Mouse (Mus musculus) monocyte, adult 59 days (primary cell): ENCODE measurements around the gene Olfr480. TPM values are rescaled to one million over a fixed set of nuclear protein-coding genes. Genes with fewer than 3 reads are reported as not detected.

Source experiments
- total RNA-seq, 2 experiments: library from RNA; stranded (reverse); gene quantifications; one replicate each; pipeline ENCODE4 v1.2.4; 2023

The Olfr480 gene
- total RNA-seq = not detected

DNA sequence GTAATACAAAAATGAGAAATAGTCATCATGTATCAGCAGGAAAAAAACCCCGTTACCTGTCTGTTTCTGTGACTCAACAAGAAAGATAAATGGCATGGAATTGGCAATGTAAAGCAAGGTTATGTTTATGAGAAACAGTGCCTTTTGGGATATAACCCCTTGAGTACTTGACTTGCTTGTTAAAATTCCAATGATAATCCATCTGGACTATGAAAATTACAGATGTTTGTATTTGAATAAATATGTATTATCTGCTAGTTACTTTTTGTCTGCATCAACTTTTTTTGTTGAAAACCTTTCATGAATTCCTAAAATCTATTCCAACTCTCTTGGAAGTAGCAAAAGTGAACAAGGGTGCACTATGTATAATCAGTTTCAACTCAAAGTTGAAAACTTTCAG is at the start of gene Olfr480:
Gene Olfr480 (minus strand): TSS at position 101 of the 400 bp plus-strand sequence.

DNA sequence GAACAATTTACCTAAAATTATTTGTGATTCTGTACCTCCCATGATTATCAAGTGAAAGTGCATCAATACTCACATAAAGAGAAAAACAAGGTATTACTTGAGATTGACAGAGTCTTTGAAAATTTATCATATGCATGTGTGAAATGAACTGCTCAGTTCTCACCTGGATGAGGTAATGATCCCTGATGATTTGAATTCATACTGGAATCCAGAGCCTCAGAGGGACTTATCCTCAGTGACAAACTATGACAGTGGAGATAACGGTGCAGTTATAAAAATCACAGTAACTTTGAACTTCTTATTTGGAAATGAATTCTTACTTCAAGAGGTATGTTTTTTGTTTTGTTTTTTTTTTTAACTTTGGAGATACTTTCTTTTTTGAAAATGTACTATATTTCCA is 33.4 kb upstream of the Olfr480 start, which contains the start of gene Olfr483:
Gene Olfr483 (plus strand): TSS at position 301 of the 400 bp plus-strand sequence.

DNA sequence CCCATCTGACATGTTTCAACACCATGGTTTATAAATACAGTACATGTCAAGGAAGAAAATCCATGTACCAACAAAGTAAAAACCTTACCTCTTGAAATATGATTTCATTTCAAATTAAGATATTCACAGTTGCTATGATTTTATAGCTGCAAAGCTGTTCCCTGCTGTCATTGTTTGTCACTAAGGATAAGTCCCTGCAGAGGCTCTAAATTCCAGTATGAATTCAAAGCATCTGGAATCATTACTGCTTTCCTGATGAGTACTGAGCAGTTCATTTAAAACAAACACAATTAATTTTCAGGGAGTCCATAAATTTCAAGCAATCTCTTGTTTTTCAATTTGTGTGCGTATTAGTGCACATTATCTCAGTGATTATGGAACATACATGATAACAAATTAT is 30.3 kb upstream of the Olfr480 start, which contains the start of gene Olfr482:
Gene Olfr482 (minus strand): TSS at position 101 of the 400 bp plus-strand sequence.

DNA sequence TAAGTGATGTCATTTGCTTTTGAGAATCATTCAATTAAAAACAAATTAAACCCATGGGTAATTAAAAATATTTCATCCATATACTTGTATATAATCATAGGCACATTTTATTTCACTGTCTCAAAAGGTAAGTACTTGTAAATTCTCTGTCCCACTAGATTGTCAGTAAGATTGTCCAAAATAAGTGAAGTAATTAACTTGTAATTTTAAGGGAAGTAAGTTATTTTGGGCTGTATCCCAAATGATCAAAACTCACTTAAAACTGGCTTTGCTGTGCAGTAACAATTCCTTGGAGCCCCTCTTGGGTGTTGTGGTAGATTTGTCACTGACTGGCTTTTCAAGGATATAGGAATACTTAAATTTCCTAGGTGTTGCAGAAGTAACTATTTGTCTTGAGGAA is 12.4 kb upstream of the Olfr480 start, which contains the start of gene Olfr481:
Gene Olfr481 (plus strand): TSS at position 301 of the 400 bp plus-strand sequence.

DNA sequence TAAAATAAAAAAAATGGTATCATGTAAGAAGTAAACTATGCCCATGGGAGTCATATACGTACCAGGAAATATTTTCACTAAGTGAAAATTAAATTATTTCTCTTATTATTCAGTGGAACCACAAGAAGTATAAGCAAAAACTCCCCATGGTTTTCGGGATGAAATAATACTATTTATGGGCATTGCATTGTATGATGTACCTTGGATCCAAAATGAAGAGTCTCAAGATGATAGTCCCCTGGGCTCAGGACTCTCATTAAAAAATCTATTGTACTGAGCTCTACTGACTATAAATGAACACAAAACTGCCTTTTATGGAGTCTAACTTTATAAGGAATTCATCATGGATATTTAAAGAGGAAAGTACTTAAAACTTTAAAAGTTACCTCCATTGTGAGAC is 16.8 kb downstream of the Olfr480 start, which contains the start of gene Olfr479:
Gene Olfr479 (plus strand): TSS at position 301 of the 400 bp plus-strand sequence.

DNA sequence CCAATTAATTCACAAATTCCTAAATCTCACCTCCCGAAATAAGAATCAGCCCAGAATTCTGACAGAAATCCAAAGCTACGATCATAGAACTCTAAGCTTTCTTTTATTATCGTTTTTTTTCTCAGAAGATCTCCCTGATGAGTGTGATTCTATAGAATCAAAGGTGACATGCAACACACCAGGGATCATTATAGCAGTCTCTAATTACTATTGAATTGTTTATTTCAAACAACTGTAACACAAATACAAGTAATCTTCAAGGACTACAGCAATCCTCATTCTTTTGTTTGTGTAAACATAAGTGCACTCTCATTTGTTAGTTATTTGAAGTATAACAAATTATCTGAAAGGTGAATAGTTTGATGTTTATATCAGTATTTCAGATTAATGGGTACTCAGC is 33.3 kb downstream of the Olfr480 start, which contains the start of gene Olfr478:
Gene Olfr478 (minus strand): TSS at position 101 of the 400 bp plus-strand sequence.

Other genes with a start within 250 kb of the Olfr480 start
- gene Olfr469, start 241.8 kb downstream of the Olfr480 start, total RNA-seq = not detected
- not detected for gene Olfr470, start 219.9 kb downstream of the Olfr480 start, total RNA-seq
- under 1 TPM in 1 of 2 experiments, not detected in 1; 0.08 TPM for gene Olfr472, start 169.4 kb downstream of the Olfr480 start, total RNA-seq
- gene Olfr473, start 136.9 kb downstream of the Olfr480 start, total RNA-seq = not detected
- not detected for gene Olfr474, start 112.7 kb downstream of the Olfr480 start, total RNA-seq
- not detected for gene Olfr476, start 102.5 kb downstream of the Olfr480 start, total RNA-seq
- gene Olfr477, start 80.7 kb downstream of the Olfr480 start, total RNA-seq = not detected
- gene Olfr478, start 33.4 kb downstream of the Olfr480 start, total RNA-seq = not detected
- not detected for gene Olfr479, start 16.7 kb downstream of the Olfr480 start, total RNA-seq
- not detected for gene Olfr481, start 12.5 kb upstream of the Olfr480 start, total RNA-seq
- 1 to 10 TPM; 1.5 to 1.8 TPM for gene Olfr482, start 30.2 kb upstream of the Olfr480 start, total RNA-seq
- not detected for gene Olfr483, start 33.5 kb upstream of the Olfr480 start, total RNA-seq
- gene Olfr484, start 60.1 kb upstream of the Olfr480 start, total RNA-seq = not detected
- gene Olfr485, start 92.5 kb upstream of the Olfr480 start, total RNA-seq = not detected
- not detected for gene Olfr486, start 105.4 kb upstream of the Olfr480 start, total RNA-seq
- gene Olfr487, start 147.3 kb upstream of the Olfr480 start, total RNA-seq = not detected
- not detected for gene Olfr488, start 191.0 kb upstream of the Olfr480 start, total RNA-seq
- not detected for gene Olfr490, start 221.6 kb upstream of the Olfr480 start, total RNA-seq
- not detected for gene Olfr491, start 246.1 kb upstream of the Olfr480 start, total RNA-seq